Mouse (Mus musculus): Measurements from ENCODE around the gene Zfp599. TPM values are rescaled to one million over a fixed set of nuclear protein-coding genes. Genes with fewer than 3 reads are reported as not detected.
"Not testable (repeated sequence)": the region's sequence is repeated elsewhere in the genome, so short reads cannot be mapped to it uniquely, and the experiment has no call there.

The Zfp599 gene
- polyA plus RNA-seq, 1 experiment from 2014 or later = 9.6 TPM

- no peak overlapping the region for H3K4me2 ChIP-seq (replicated peaks)
- no peak for ATAC-seq (ENCODE audit: low FRiP score, low read depth)
- H3K4me1 ChIP-seq = no peaks in the 10 kb centered on the region
- peaks cover 95% of the 10 kb centered on the region for H3K36me3 ChIP-seq
- 88% methylated on average over 2 of the region's 2 CpGs for WGBS
- H3K4me3 ChIP-seq = no peak overlapping the region
- peaks cover 53% of the 10 kb centered on the region for H3K9me3 ChIP-seq
- H3K27me3 ChIP-seq = no peaks in the 10 kb centered on the region
- no peak overlapping the region for H3K27ac ChIP-seq
- H3K9ac ChIP-seq = no peak overlapping the region
These were observed 15.5 kb downstream of the Zfp599 start for GRCm38 (mm10) chr9:22244242-22244641.

GRCm38 (mm10) chr9:22240001-22240400 lies 19.7 kb downstream of the Zfp599 start:
- Histone ChIP-seq H3K27ac (no peak overlapping the region), H3K4me2 (replicated peaks) (no peak overlapping the region), H3K9me3 (peaks cover 15% of the 10 kb centered on the region), H3K4me1 (no peaks in the 10 kb centered on the region), H3K9ac (no peak overlapping the region), H3K4me3 (no peak overlapping the region), H3K27me3 (no peaks in the 10 kb centered on the region), H3K36me3 (peaks cover 94% of the 10 kb centered on the region)
- no peak for ATAC-seq (ENCODE audit: low FRiP score, low read depth)
- WGBS = 92% methylated on average over 4 of the region's 4 CpGs

GRCm38 (mm10) chr9:22230556-22230955 lies 29.1 kb downstream of the Zfp599 start:
- peaks cover 8% of the 10 kb centered on the region for H3K36me3 ChIP-seq
- no peak overlapping the region for H3K9ac ChIP-seq
- H3K27ac ChIP-seq = no peak overlapping the region
- H3K4me2 ChIP-seq (replicated peaks) = no peak overlapping the region
- H3K4me1 ChIP-seq = peaks cover 4% of the 10 kb centered on the region; the same call in 1 of the 2 replicates
- H3K27me3 ChIP-seq = no peaks in the 10 kb centered on the region
- H3K4me3 ChIP-seq = no peak overlapping the region
- no peak for ATAC-seq (ENCODE audit: low FRiP score, low read depth)
- H3K9me3 ChIP-seq = no peaks in the 10 kb centered on the region

- Histone ChIP-seq H3K4me1 (peaks cover 4% of the 10 kb centered on the region; the same call in 1 of the 2 replicates), H3K27ac (no peak overlapping the region), H3K4me3 (no peak overlapping the region), H3K27me3 (no peaks in the 10 kb centered on the region), H3K9me3 (no peaks in the 10 kb centered on the region), H3K9ac (no peak overlapping the region), H3K4me2 (replicated peaks) (no peak overlapping the region), H3K36me3 (peaks cover 3% of the 10 kb centered on the region)
- 89% methylated on average over 3 of the region's 3 CpGs for WGBS
- no peak for ATAC-seq (ENCODE audit: low FRiP score, low read depth)
These were observed 29.6 kb downstream of the Zfp599 start for GRCm38 (mm10) chr9:22230061-22230460.

GRCm38 (mm10) chr9:22229386-22230026 lies 30.2 kb downstream of the Zfp599 start:
- ATAC-seq (ENCODE audit: low FRiP score, low read depth) = no peak
- no peaks in the 10 kb centered on the region for H3K27me3 ChIP-seq
- H3K4me3 ChIP-seq = no peak overlapping the region
- 87% methylated on average over 7 of the region's 7 CpGs for WGBS
- peaks cover 4% of the 10 kb centered on the region; the same call in 1 of the 2 replicates for H3K4me1 ChIP-seq
- H3K27ac ChIP-seq = no peak overlapping the region
- H3K4me2 ChIP-seq (replicated peaks) = no peak overlapping the region
- H3K9me3 ChIP-seq = no peaks in the 10 kb centered on the region
- no peak overlapping the region for H3K9ac ChIP-seq
- H3K36me3 ChIP-seq = no peaks in the 10 kb centered on the region

- peaks cover 4% of the 10 kb centered on the region; the same call in 1 of the 2 replicates for H3K4me1 ChIP-seq
- ATAC-seq (ENCODE audit: low FRiP score, low read depth) = no peak
- no peak overlapping the region; the same call in 1 of the 2 replicates for H3K4me3 ChIP-seq
- no peaks in the 10 kb centered on the region for H3K27me3 ChIP-seq
- no peak overlapping the region; the same call in 1 of the 2 replicates for H3K4me2 ChIP-seq (replicated peaks)
- H3K27ac ChIP-seq = no peak overlapping the region
- H3K36me3 ChIP-seq = no peaks in the 10 kb centered on the region
- no peaks in the 10 kb centered on the region for H3K9me3 ChIP-seq
- WGBS = 73% methylated on average over 15 of the region's 15 CpGs
- no peak overlapping the region for H3K9ac ChIP-seq
These were observed 32.8 kb downstream of the Zfp599 start for GRCm38 (mm10) chr9:22226846-22227245.

GRCm38 (mm10) chr9:22226389-22226673 lies 33.4 kb downstream of the Zfp599 start:
- Histone ChIP-seq H3K9ac (peak overlapping the region; percentile 79), H3K4me2 (replicated peaks) (peak overlapping the region; percentile 77), H3K4me3 (peak overlapping the region; percentile 79)
- H3K9me3 ChIP-seq; H3K4me1 ChIP-seq; H3K27me3 ChIP-seq; ATAC-seq (ENCODE audit: low FRiP score, low read depth); H3K36me3 ChIP-seq; H3K27ac ChIP-seq: not testable (repeated sequence)
- 69% methylated on average over 7 of the region's 7 CpGs for WGBS

- Histone ChIP-seq H3K27me3 (no peaks in the 10 kb centered on the region), H3K9me3 (no peaks in the 10 kb centered on the region), H3K27ac (peak within 1 kb of the TSS; percentile 88), H3K4me3 (peak within 1 kb of the TSS; percentile 79), H3K4me1 (peaks cover 4% of the 10 kb centered on the region; the same call in 1 of the 2 replicates), H3K4me2 (replicated peaks) (peak within 1 kb of the TSS; percentile 77), H3K36me3 (no peaks in the 10 kb centered on the region), H3K9ac (peak within 1 kb of the TSS; percentile 79)
- 1% methylated on average over 35 of the region's 35 CpGs for WGBS
- peak; percentile 99 for ATAC-seq (ENCODE audit: low FRiP score, low read depth)
These were observed 33.9 kb downstream of the Zfp599 start, which contains the start of gene Zfp809 for GRCm38 (mm10) chr9:22225581-22226388. TSS of gene Zfp809 (plus strand) at chr9:22225714.

- ATAC-seq (ENCODE audit: low FRiP score, low read depth) = peak; percentile 37
- WGBS = 25% methylated on average over 17 of the region's 17 CpGs
- no peak overlapping the region; the same call in 1 of the 2 replicates for H3K27ac ChIP-seq
- no peaks in the 10 kb centered on the region for H3K9me3 ChIP-seq
- H3K4me1 ChIP-seq = peaks cover 4% of the 10 kb centered on the region; the same call in 1 of the 2 replicates
- H3K4me2 ChIP-seq (replicated peaks) = peak overlapping the region; percentile 77
- H3K27me3 ChIP-seq = no peaks in the 10 kb centered on the region
- H3K9ac ChIP-seq = 0 out of 2 replicates have a peak overlapping the region, but pooled peaks have one; percentile 39
- peak overlapping the region; percentile 79 for H3K4me3 ChIP-seq
- H3K36me3 ChIP-seq = no peaks in the 10 kb centered on the region
These were observed 34.9 kb downstream of the Zfp599 start for GRCm38 (mm10) chr9:22224536-22225503.

- no peaks in the 10 kb centered on the region for H3K9me3 ChIP-seq
- no peaks in the 10 kb centered on the region for H3K36me3 ChIP-seq
- no peaks in the 10 kb centered on the region for H3K27me3 ChIP-seq
- no peak overlapping the region for H3K4me2 ChIP-seq (replicated peaks)
- no peak overlapping the region for H3K9ac ChIP-seq
- no peak overlapping the region for H3K27ac ChIP-seq
- ATAC-seq (ENCODE audit: low FRiP score, low read depth) = no peak
- WGBS = 93% methylated on average over 4 of the region's 4 CpGs
- H3K4me3 ChIP-seq = no peak overlapping the region
- peaks cover 4% of the 10 kb centered on the region; the same call in 1 of the 2 replicates for H3K4me1 ChIP-seq
These were observed 35.6 kb downstream of the Zfp599 start for GRCm38 (mm10) chr9:22224066-22224465.

GRCm38 (mm10) chr9:22217858-22218493 lies 41.7 kb downstream of the Zfp599 start:
- Histone ChIP-seq H3K27me3 (no peaks in the 10 kb centered on the region), H3K4me3 (no peak overlapping the region), H3K9me3 (no peaks in the 10 kb centered on the region), H3K9ac (no peak overlapping the region), H3K4me1 (no peaks in the 10 kb centered on the region), H3K4me2 (replicated peaks) (no peak overlapping the region), H3K27ac (no peak overlapping the region), H3K36me3 (no peaks in the 10 kb centered on the region)
- WGBS = 45% methylated on average over 7 of the region's 8 CpGs
- no peak for ATAC-seq (ENCODE audit: low FRiP score, low read depth)

All from limb, embryonic 13.5 days (tissue).